Mouse (Mus musculus): ENCODE measurements at regions not wholly inside any gene's neighbourhood (a gene's known extent, or its start where the extent isn't known, plus 50 kb on each side); places are given as distances from the start of the nearest gene placed in this dataset.

- no peak for DNase-seq
These were observed 158.1 kb downstream of the Dyrk2 start for GRCm38 (mm10) chr10:118711951-118712350.

- no peak for DNase-seq
These were observed 157.1 kb downstream of the Dyrk2 start for GRCm38 (mm10) chr10:118712951-118713350.

- DNase-seq: no peak
These were observed 155.8 kb downstream of the Dyrk2 start for GRCm38 (mm10) chr10:118714179-118714581.

- DNase-seq: no peak
These were observed 155.4 kb downstream of the Dyrk2 start for GRCm38 (mm10) chr10:118714595-118714994.

- DNase-seq: peak; percentile 14
These were observed 149.4 kb downstream of the Dyrk2 start for GRCm38 (mm10) chr10:118720630-118721029.

- DNase-seq: peak; percentile 20
These were observed 147.9 kb downstream of the Dyrk2 start for GRCm38 (mm10) chr10:118722132-118722551.

GRCm38 (mm10) chr10:118722671-118723070 is 147.3 kb downstream of the Dyrk2 start:
- no peak for DNase-seq

- no peak for DNase-seq
These were observed 133.9 kb downstream of the Dyrk2 start for GRCm38 (mm10) chr10:118736093-118736492.

- DNase-seq: peak; percentile 42
These were observed 132.9 kb downstream of the Dyrk2 start for GRCm38 (mm10) chr10:118737064-118737463.

GRCm38 (mm10) chr10:118739849-118740481 is 130.0 kb downstream of the Dyrk2 start:
- no peak for DNase-seq

GRCm38 (mm10) chr10:118743831-118744230 is 126.2 kb downstream of the Dyrk2 start:
- no peak for DNase-seq

GRCm38 (mm10) chr10:118746719-118747395 is 123.2 kb downstream of the Dyrk2 start:
- DNase-seq: no peak

GRCm38 (mm10) chr10:118749039-118749438 is 121.0 kb downstream of the Dyrk2 start:
- no peak for DNase-seq

- peak; percentile 66 for DNase-seq
These were observed 120.3 kb downstream of the Dyrk2 start for GRCm38 (mm10) chr10:118749756-118750155.

- DNase-seq: peak; percentile 65
These were observed 118.9 kb downstream of the Dyrk2 start for GRCm38 (mm10) chr10:118751110-118751509.

- DNase-seq: peak; percentile 54
These were observed 116.8 kb downstream of the Dyrk2 start for GRCm38 (mm10) chr10:118753061-118753775.

GRCm38 (mm10) chr10:118754791-118755190 is 115.2 kb downstream of the Dyrk2 start:
- DNase-seq: no peak

- DNase-seq: peak; percentile 70
These were observed 111.1 kb downstream of the Dyrk2 start for GRCm38 (mm10) chr10:118758825-118759471.

GRCm38 (mm10) chr10:118760441-118760840 is 109.6 kb downstream of the Dyrk2 start:
- DNase-seq: no peak

- peak; percentile 47 for DNase-seq
These were observed 108.7 kb downstream of the Dyrk2 start for GRCm38 (mm10) chr10:118761101-118761868.

- DNase-seq: no peak
These were observed 105.0 kb downstream of the Dyrk2 start for GRCm38 (mm10) chr10:118765051-118765450.

Data from adrenal gland, postnatal 10 days (tissue).